Mouse (Mus musculus) ES-E14 (cell line): Measurements from ENCODE around the gene Ankrd27. TPM values are rescaled to one million over a fixed set of nuclear protein-coding genes. Genes with fewer than 3 reads are reported as not detected.
A peak's percentile ranks its signal among the peaks of the same experiment; 100 is the strongest.

ENCODE experiments used
- DNase-seq: peaks from one replicate; pipeline ENCODE4 v3.0.0-alpha.2; 2013; ENCODE audit warnings: low read depth, low spot score
- H3K27ac ChIP-seq: 2 replicates; pipeline ENCODE4 v1.5.1; 2012; ENCODE audit warnings: low read depth, mild to moderate bottlenecking, low read length, moderate library complexity, mixed read lengths; ENCODE audit not compliant: poor library complexity, insufficient read depth, severe bottlenecking
- H3K36me3 ChIP-seq: 2 replicates; pipeline ENCODE4 v1.6.1; 2012; ENCODE audit warnings: mild to moderate bottlenecking, low read length, moderate library complexity, mixed read lengths; ENCODE audit not compliant: control insufficient read depth, poor library complexity, insufficient read depth, severe bottlenecking
- H3K4me1 ChIP-seq, 2 experiments: fragments of 150-350 bp in 1 of 2; sonication (generic) in 1 of 2; 2 replicates each; pipeline ENCODE4 v1.6.1; 2012; ENCODE audit warnings: low read length in 2 of 2, mild to moderate bottlenecking in 1 of 2, mixed read lengths in 1 of 2; ENCODE audit not compliant: control insufficient read depth in 2 of 2, insufficient read depth in 2 of 2, poor library complexity in 1 of 2
- H3K4me3 ChIP-seq, 2 experiments: fragments of 150-350 bp in 1 of 2; sonication (generic) in 1 of 2; 2 replicates each; pipeline ENCODE4 v1.5.1; 2012; ENCODE audit warnings: low read length in 2 of 2, low read depth in 1 of 2, mild to moderate bottlenecking in 1 of 2, mixed read lengths in 1 of 2; ENCODE audit not compliant: insufficient read depth in 1 of 2, poor library complexity in 1 of 2, severe bottlenecking in 1 of 2
- H3K9ac ChIP-seq: 2 replicates; pipeline ENCODE4 v1.6.1; 2012; ENCODE audit warnings: low read depth, mild to moderate bottlenecking, low read length, mixed read lengths; ENCODE audit not compliant: poor library complexity, insufficient read depth, severe bottlenecking
- H3K9me3 ChIP-seq: fragments of 150-350 bp; sonication (generic); 2 replicates; pipeline ENCODE4 v1.6.1; 2012; ENCODE audit warnings: low read depth, mild to moderate bottlenecking, low read length; ENCODE audit not compliant: control insufficient read depth, insufficient read depth
- CHD2 ChIP-seq: IDR thresholded peaks from 2 replicates; pipeline ENCODE4 v1.6.1; 2014; ENCODE audit warnings: mild to moderate bottlenecking, low read depth, low read length, inconsistent platforms
- HCFC1 ChIP-seq: IDR thresholded peaks from 2 replicates; pipeline ENCODE4 v1.6.1; 2012; ENCODE audit warnings: low read length, inconsistent platforms, borderline replicate concordance; ENCODE audit not compliant: insufficient read depth
- MAFK ChIP-seq: IDR thresholded peaks from 2 replicates; pipeline ENCODE4 v1.6.1; 2014; ENCODE audit warnings: mild to moderate bottlenecking, low read depth, low read length, inconsistent platforms; ENCODE audit not compliant: insufficient read depth
- ZC3H11A ChIP-seq: IDR thresholded peaks from 2 replicates; pipeline ENCODE4 v1.6.1; 2012; ENCODE audit warnings: low read depth, mild to moderate bottlenecking, inconsistent platforms, low read length, borderline replicate concordance
- ZNF384 ChIP-seq: IDR thresholded peaks from 2 replicates; pipeline ENCODE4 v1.6.1; 2012; ENCODE audit warnings: low read depth, low read length, inconsistent platforms
- in situ Hi-C, 2 experiments: fragments of 600-800 bp; cut with MboI; formaldehyde crosslinking; loops; one replicate each; pipeline ENCODE4 v1.15.1; 2025; ENCODE audit warnings: low sequenced_read_pairs in 2 of 2, inconsistent platforms in 1 of 2; ENCODE audit not compliant: unreplicated experiment in 2 of 2
- total RNA-seq: library from RNA; depleted of rRNA; stranded (reverse); fragments of 300-350 nt; gene quantifications from 2 replicates; pipeline ENCODE4 v1.2.3, GENCODE M21; 2012

The Ankrd27 gene
- total RNA-seq, 1 experiment = 25.0 TPM

- TF ChIP-seq MAFK (no peak), ZC3H11A (peak; percentile 49; the same call in 1 of the 2 replicates), HCFC1 (no peak)
- H3K4me1 ChIP-seq = peaks cover 2 to 11% of the 10 kb centered on the region in 2 experiments; a peak in 2 of 4 replicates
- in situ Hi-C loops = no loop called here
- H3K4me3 ChIP-seq = no peak overlapping the region
- no peaks in the 10 kb centered on the region for H3K9me3 ChIP-seq
- DNase-seq = no peak
- no peak overlapping the region for H3K9ac ChIP-seq
- H3K36me3 ChIP-seq = no peaks in the 10 kb centered on the region
- no peak overlapping the region for H3K27ac ChIP-seq
Measured at GRCm38 (mm10) chr7:35659173-35659572, 73.1 kb downstream of the Ankrd27 start.

DNA sequence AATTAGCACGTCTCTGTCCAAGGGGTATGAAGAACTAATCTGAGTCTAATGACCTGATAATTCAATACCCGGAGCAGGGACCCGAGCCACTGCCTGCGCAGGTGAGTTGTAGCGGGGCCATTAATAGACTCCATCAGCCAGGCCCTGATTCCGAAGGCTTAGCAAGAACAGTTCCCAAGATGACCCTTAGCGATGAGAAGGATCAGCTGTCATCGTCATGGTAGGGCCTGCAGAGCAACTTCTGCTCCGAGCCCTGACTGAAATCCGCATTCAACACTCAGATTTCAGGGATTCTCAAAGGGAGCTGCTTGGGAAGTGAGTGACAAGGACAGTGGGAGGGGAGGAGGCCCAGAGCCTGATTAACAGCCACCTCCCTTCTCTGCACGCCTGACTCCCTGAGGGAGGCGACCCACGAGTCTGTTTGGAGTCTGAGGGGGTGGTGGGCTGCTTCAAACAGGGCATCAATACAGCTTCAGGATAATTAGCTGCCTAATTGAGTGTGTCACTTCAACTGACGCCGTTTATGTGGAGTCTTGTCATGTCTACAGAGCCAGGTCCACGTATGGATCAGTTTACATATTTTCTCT lies 77.8 kb downstream of the Ankrd27 start:
- TF ChIP-seq HCFC1 = no peak
- no peak for TF ChIP-seq ZC3H11A
- no peak for TF ChIP-seq ZNF384
- TF ChIP-seq MAFK = no peak
- no peak for TF ChIP-seq CHD2
- in situ Hi-C loops = no loop called here

GRCm38 (mm10) chr7:35668066-35669041 lies 82.3 kb downstream of the Ankrd27 start:
- Histone ChIP-seq H3K9me3 (no peaks in the 10 kb centered on the region), H3K36me3 (no peaks in the 10 kb centered on the region), H3K4me1 (peaks cover 0 to 6% of the 10 kb centered on the region in 2 experiments; a peak in 1 of 4 replicates), H3K4me3 (no peak overlapping the region), H3K27ac (no peak overlapping the region), H3K9ac (no peak overlapping the region)
- in situ Hi-C loops = no loop called here
- no peak for DNase-seq
- TF ChIP-seq CHD2 (no peak), MAFK (no peak), ZNF384 (no peak), HCFC1 (no peak), ZC3H11A (no peak)

More for the DNA sequence above, 77.8 kb downstream of the Ankrd27 start:
- no peak overlapping the region for H3K4me3 ChIP-seq
- no peak for DNase-seq
- H3K36me3 ChIP-seq = no peaks in the 10 kb centered on the region
- H3K27ac ChIP-seq = no peak overlapping the region
- no peaks in the 10 kb centered on the region for H3K9me3 ChIP-seq
- peaks cover 0 to under 1% of the 10 kb centered on the region in 2 experiments; a peak in 1 of 4 replicates for H3K4me1 ChIP-seq
- no peak overlapping the region for H3K9ac ChIP-seq

GRCm38 (mm10) chr7:35678976-35679375 lies 92.9 kb downstream of the Ankrd27 start:
- H3K9ac ChIP-seq = no peak overlapping the region
- H3K4me1 ChIP-seq = 0 out of 4 replicates have a peak, but pooled peaks cover 0 to 2% of the 10 kb centered on the region in 2 experiments
- no peak overlapping the region for H3K4me3 ChIP-seq
- peak; percentile 40 for DNase-seq
- H3K27ac ChIP-seq = no peak overlapping the region
- no peaks in the 10 kb centered on the region for H3K36me3 ChIP-seq
- in situ Hi-C loops = no loop called here
- no peak for TF ChIP-seq HCFC1
- TF ChIP-seq ZC3H11A = no peak
- no peak for TF ChIP-seq MAFK
- TF ChIP-seq CHD2 = no peak
- no peak for TF ChIP-seq ZNF384
- H3K9me3 ChIP-seq = no peaks in the 10 kb centered on the region
